Comparison of ENCODE assay signal across 15 mouse cellular contexts in the genomic region with DNA sequence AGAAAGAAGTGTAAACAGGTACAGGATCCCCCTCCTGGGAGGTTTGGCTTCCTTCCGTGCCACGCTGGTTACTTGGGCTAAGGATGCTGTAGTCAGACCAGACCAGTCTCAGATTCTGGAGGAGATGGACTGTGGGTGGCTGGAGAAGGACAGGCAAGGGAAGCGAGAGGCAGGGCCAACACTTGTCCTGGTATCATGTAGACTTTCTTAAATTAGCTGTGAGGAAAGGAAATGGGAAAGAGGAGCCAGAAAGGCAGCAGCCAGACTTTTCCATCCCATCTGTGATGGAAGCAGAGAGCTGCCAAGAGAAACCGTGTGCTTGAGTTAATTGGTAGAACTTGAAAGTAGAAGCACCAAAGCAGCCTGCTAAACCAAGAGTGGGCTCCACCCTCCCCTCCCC.
A peak's percentile ranks its signal among the peaks of the same experiment; 100 is the strongest.
DNase-seq lines count a peak whose midpoint lies in the region.
"Had no signal": no experiment of that assay in that cellular context is flagged by ENCODE, and none has a peak within 500 bp of the region (broad histone marks: within the 10 kb centered on the region; RNA-seq: fewer than 3 reads in every experiment).

No protein-coding gene starts in this region.

- H3K4me1 ChIP-seq in hindbrain, embryonic 10.5 days (replicated peaks) = 0 out of 2 replicates have a peak, but pooled peaks cover 3% of the 10 kb centered on the region

- no peaks in the 10 kb centered on the region for H3K36me3 ChIP-seq in hindbrain, embryonic 10.5 days

- intact Hi-C loops in gastrocnemius, postnatal 36 days (cut with DNase I) = no loop called here

- peak; percentile 15 for DNase-seq in gastrocnemius, adult 18-20 months (ENCODE audit: low spot score)
- DNase-seq in gastrocnemius, postnatal 36 days = no peak
- peak; percentile 35 to 50 for DNase-seq in right cerebral cortex, postnatal 10 days (ENCODE audit: low spot score in 2 of 2)
- DNase-seq in right cerebral cortex, postnatal 4 days = no peak
- peak; percentile 78 to 83 for DNase-seq in cerebellum, postnatal 36 days
- no peak for DNase-seq in urinary bladder, adult 2 months (ENCODE audit: low spot score)
- DNase-seq in kidney, postnatal 36 days = no peak
- DNase-seq in hindbrain, embryonic 10.5 days (ENCODE audit: low spot score) = no peak
- DNase-seq: heart, postnatal 14 days; lung, adult 2 months; spleen, adult 18-20 months; thymus, postnatal 4 days had no signal

- WGBS in hindbrain, embryonic 10.5 days = 75% methylated on average over 4 of the region's 4 CpGs

- H3K4me3 ChIP-seq in hindbrain, embryonic 10.5 days = no peak overlapping the region

- H3K27ac ChIP-seq in hindbrain, embryonic 10.5 days = no peak overlapping the region
- H3K27ac ChIP-seq: hindbrain, postnatal 0 days; kidney, postnatal 0 days; stomach, postnatal 0 days had no signal

- H3K27me3 ChIP-seq in hindbrain, embryonic 10.5 days (ENCODE audit: insufficient read depth, poor library complexity, severe bottlenecking) = no peaks in the 10 kb centered on the region

- H3K9me3 ChIP-seq in hindbrain, embryonic 10.5 days = no peaks in the 10 kb centered on the region

Comparison
In these comparisons a context has a peak if more than half of its experiments do, and no peak if none do; other contexts are left out.
1. DNase-seq: peak in gastrocnemius, adult 18-20 months (single experiment), right cerebral cortex, postnatal 10 days (2 of 2) and cerebellum, postnatal 36 days (2 of 2); none in gastrocnemius, postnatal 36 days (0 of 2), right cerebral cortex, postnatal 4 days (single experiment), urinary bladder, adult 2 months (single experiment), kidney, postnatal 36 days (0 of 2) and hindbrain, embryonic 10.5 days (single experiment).